Mouse (Mus musculus): ENCODE data around the gene Snx17.
"Not testable (repeated sequence)": the region's sequence is repeated elsewhere in the genome, so short reads cannot be mapped to it uniquely, and the experiment has no call there.

Snx17 gene

GRCm38 (mm10) chr5:31196207-31196606 lies 3.2 kb downstream of the Snx17 start:
- no peak for DNase-seq (ENCODE audit: low read depth in 1 of 2, low spot score in 2 of 2)

DNA sequence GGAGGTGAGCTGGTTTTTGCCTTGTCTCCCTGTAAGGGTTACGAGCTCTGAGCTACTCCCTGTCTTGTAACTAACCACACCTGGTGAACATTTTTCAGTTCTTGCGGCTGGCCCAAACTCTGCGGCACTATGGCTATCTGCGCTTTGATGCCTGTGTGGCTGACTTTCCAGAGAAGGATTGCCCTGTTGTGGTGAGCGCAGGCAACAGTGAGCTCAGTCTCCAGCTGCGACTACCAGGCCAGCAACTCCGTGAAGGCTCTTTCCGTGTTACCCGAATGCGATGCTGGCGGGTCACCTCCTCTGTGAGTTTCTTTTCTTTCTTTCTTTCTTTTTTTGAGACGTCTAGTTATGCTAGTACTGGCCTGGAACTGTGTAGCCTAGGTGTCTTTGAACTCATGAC lies 4.0 kb downstream of the Snx17 start:
- no peak for DNase-seq (ENCODE audit: low read depth in 1 of 2, low spot score in 2 of 2)

- no peak for DNase-seq (ENCODE audit: low read depth in 1 of 2, low spot score in 2 of 2)
These were observed 5.1 kb downstream of the Snx17 start for GRCm38 (mm10) chr5:31198170-31198569.

DNA sequence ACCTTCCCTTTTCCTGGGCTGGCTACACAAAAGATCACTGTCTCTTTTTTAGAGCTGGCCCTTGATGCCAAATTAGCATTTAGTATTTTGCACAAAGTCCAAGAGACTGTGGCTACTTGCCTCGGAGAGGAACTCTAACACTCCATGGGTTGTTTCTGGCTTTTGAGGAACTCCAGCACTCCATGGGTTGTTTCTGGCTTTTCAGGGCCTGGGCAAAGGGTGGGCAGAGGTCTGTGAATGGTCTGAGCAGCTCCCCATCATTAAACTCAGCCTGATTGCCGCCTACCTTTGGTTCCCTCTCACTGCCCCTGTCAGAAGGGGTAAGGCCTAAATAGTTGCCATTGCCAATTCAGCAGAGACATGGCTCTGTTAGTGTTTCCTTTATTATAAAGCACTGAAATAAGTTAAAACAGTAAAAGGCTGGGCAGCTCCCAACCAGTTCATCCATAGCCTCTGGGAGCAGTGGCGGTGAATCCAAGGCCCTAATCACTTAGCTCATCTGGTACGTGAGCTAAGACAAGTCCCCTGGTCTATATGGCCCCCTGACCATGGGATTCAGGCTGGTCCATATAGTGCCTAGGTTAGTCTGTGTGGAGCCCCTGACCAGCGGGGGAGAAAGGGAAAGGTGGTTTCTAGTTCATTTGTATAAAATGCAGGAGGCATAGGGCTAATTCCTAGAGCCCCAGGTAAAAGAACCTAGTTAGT lies 5.7 kb downstream of the Snx17 start:
- no peak for DNase-seq (ENCODE audit: low read depth in 1 of 2, low spot score in 2 of 2)

DNA sequence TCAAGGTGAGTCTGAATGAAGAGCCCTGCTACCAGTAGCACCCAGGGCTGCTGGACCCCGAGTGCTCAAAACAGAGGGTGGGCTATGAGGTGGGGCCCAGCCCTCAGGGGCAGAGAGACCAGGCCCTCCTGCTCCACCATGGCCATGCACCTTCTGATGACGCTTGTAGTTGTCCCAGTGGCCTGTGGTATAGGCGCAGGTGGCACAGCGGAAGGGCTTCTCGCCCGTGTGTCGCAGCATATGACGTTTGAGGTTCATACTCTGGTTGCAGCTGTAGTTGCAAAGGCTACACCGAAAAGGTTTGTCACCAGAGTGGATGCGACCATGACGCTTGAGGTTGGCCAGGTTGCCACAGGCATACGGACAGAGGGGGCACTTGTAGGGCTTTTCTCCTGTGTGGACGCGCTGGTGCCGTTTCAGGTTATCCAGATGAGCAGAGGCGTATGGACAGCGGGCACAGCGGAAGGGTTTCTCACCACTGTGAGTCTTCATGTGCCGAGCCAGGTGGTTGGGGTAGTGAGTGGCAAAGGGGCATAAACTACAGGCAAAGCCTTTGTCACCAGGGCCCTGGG lies 6.4 kb downstream of the Snx17 start:
- no peak for DNase-seq (ENCODE audit: low read depth in 1 of 2, low spot score in 2 of 2)

- DNase-seq (ENCODE audit: low read depth in 1 of 2, low spot score in 2 of 2) = no peak
These were observed 6.9 kb downstream of the Snx17 start for GRCm38 (mm10) chr5:31199893-31200292.

DNA sequence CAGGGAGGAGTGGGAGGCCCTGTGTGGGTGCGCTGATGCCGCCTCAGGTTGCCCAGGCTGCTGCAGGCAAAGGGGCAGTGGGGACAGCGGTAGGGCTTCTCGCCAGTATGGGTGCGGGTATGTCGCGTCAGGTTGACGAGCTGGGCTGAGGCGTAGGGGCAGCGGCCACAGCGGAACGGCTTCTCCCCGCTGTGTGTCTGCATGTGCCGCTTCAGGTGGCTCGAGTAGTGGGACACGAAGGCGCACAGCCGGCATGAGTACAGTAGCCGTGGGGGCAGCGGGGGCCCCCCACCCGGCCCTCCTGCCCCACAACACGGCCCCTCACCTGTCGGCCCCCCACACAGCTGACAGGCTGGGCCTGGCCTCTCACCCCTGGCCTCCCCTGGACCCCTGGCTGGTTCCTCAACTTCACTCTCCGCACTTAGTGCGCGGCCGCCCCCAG lies 7.3 kb downstream of the Snx17 start:
- no peak for DNase-seq (ENCODE audit: low read depth in 1 of 2, low spot score in 2 of 2)

DNA sequence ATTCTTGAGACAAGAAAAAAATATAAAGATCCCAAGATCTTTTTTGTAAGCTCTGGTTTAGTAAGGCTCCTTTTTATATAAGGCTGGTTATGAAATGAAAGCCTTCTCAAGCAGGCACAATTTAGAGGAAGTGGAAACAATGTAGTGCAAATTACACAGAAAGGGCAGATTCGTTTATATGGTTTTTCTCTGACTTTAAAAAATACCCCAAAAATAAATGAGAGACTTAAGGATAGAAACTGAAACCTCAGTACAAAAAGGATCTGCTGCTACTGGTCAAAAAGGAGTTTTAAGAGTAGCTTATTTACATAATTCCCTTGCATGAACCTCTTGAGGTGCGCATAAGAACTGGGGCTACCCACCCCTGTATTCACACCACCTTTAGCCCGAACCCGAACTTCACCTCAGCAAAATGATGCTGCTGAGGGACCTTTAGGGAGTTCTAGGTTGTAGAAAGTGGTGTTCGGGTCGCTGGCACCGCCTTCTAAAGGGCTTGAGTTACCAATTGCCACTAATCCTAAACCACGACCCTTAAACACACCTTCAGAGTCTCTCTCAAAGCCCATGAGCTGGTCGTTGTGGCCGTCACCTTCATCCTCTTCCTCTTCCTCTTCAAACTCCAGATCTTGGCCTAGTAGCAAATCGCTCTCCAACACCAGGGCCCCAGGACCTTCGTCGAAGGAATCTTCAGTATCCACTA lies 8.2 kb downstream of the Snx17 start:
- no peak for DNase-seq (ENCODE audit: low read depth in 1 of 2, low spot score in 2 of 2)

DNA sequence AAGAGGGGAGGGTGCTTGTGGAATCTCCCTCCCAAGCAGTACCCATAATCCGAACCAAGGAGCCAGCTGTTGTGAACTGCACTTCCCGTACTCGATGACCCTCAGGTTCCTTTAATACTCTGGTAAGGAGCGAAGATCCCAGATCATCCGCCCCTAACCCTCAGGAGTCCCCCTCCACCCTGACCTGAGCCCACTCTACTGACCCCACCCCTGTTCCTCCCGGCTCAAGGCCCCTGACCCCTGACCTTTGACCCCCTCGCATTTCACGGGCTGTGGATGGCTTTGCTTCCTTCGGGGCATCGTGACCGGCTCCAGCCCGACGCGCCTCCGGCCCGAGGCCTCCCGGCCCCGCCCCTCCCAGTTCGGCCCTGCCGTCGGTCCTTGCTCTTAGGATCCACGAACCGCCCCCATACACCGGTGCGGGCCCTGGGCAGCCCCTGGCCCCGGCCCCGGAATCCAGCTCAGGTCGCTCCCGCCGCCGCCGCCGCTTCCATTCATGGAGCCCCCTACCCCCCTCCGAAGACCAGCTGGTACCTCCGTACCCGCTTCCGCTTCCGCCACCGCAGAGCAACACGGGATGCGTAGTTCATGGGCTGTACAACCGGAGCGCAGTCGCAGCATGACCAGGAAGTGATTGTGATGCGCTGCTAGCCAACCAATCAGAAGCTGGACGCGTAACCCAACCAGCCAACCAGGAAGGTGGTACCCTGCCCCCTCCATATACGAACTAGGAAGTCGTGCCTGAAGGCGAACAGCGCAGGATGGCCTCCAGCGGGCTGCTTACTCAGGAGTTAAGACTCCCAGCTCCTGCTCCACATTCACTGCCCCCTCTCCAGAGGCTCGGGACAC lies 8.9 kb downstream of the Snx17 start, which contains the start of gene Zfp513:
Gene Zfp513, minus strand, starts transcription at position 562 of the 849 bp plus-strand sequence.
- DNase-seq (ENCODE audit: low read depth in 1 of 2, low spot score in 2 of 2) = peak; percentile 88 to 95

DNA sequence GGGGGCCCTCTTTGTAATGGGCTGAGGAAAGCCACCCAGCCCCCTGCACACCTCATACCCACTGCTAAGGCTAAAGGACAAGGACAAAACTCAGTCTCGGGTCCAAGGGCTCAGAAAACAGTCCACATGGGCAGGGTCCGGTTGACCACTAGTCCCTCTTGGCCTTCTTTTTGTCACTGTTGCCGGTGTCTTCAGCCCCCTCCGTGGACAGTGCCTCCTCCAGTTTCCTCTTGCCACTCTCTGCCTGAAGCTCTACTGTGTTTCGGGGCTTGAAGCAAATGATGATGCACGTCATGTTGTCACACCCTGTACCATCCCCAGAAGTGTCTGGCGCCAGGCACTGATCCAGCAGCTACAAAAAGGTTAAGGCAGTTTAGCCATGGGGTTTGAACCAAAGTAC lies 9.9 kb downstream of the Snx17 start:
- no peak for DNase-seq (ENCODE audit: low read depth in 1 of 2, low spot score in 2 of 2)

DNA sequence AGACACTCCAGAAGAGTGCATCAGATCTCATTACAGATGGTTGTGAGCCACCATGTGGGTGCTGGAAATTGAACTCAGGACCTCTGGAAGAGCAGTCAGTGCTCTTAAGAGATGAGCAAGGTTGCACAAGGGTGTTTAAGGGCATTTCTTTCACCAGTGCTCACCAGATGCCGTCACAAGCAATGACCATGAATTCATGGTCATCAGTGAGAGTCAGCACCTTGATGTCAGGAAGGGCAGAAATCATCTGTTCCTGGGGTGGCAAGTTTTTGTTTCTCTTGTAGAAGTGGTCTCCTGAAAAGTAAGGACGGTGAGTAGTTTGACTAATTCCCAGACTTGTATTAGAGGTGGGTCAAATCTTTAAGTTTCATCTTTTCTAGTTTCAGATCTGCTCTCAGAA lies 10.8 kb downstream of the Snx17 start:
- no peak for DNase-seq (ENCODE audit: low read depth in 1 of 2, low spot score in 2 of 2)

GRCm38 (mm10) chr5:31204421-31204820 lies 11.4 kb downstream of the Snx17 start:
- DNase-seq (ENCODE audit: low read depth in 1 of 2, low spot score in 2 of 2) = no peak

DNA sequence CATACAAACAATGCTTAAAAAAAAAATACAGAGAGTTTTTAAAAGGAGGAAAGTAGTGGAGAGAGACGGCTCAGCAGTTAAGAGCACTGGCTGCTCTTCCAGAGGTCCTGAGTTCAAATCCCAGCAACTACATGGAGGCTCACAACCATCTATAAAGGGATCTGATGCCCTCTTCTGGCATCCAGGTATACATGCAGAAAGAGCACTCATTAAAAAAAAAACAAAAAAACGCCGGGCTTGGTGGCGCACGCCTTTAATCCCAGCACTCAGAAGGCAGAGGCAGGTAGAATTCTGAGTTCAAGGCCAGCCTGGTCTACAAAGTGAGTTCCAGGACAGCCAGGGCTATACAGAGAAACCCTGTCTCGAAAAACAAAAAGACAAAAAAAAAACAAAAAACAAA lies 23.5 kb downstream of the Snx17 start:
- DNase-seq (ENCODE audit: low read depth in 1 of 2, low spot score in 2 of 2) = not testable (repeated sequence)

DNA sequence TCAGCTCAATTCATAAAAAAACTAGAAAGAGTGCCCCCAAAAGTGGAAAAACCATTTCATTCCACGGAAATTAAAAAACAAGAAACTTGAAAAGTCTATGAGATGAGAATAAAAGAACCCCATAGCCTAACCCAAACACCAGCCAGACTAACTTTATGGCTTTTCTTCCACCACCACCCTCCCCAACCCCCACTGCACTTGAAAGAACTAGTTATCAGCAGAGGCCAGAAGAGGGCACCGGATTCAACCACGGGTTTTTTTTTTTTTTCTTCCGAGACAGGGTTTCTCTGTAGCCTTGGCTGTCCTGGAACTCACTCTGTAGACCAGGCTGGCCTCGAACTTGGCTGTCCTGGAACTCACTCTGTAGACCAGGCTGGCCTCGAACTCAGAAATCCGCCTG lies 25.3 kb downstream of the Snx17 start:
- DNase-seq (ENCODE audit: low read depth in 1 of 2, low spot score in 2 of 2) = no peak

GRCm38 (mm10) chr5:31219070-31219469 lies 26.0 kb downstream of the Snx17 start:
- no peak for DNase-seq (ENCODE audit: low read depth in 1 of 2, low spot score in 2 of 2)

DNA sequence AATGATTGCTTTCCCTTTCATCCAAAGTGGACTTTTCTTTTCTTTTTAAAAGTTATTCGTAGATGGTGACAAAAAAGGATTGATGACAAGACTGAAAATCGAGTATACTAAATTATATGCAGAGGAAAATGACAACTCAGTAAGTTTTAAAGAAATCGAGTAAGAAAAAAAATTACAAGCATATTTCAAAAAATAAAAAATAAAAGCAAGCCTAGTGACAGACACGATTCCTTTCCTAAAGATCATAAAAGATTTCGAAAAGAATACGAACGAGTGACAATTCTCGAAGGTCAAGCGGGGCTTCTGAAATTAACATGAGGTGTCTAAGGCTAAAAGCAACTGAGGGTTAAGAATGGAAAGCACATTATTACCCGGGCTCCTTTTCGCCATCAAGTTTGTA lies 26.4 kb downstream of the Snx17 start:
- DNase-seq (ENCODE audit: low read depth in 1 of 2, low spot score in 2 of 2) = no peak

GRCm38 (mm10) chr5:31219911-31220447 lies 27.0 kb downstream of the Snx17 start:
- peak in 1 of 2 experiments; percentile 35 for DNase-seq (ENCODE audit: low read depth in 1 of 2, low spot score in 2 of 2)

- DNase-seq (ENCODE audit: low read depth in 1 of 2, low spot score in 2 of 2) = peak; percentile 90 to 99
These were observed 27.6 kb downstream of the Snx17 start, which contains the start of gene Ppm1g for GRCm38 (mm10) chr5:31220448-31221303. Ppm1g (minus strand) TSS chr5:31220687.

GRCm38 (mm10) chr5:31221304-31221945 lies 28.4 kb downstream of the Snx17 start:
- no peak for DNase-seq (ENCODE audit: low read depth in 1 of 2, low spot score in 2 of 2)

GRCm38 (mm10) chr5:31222696-31223095 lies 29.7 kb downstream of the Snx17 start:
- DNase-seq (ENCODE audit: low read depth in 1 of 2, low spot score in 2 of 2) = no peak
